Mouse (Mus musculus) cerebral cortex, adult 2 months (tissue): Measurements from ENCODE around the gene H2afy2.

Source experiments
- WGBS: fragments of 180-500 bp; shearing (Covaris S2); methylation state at CpG from one replicate; pipeline ENCODE4 v1.1.7; 2018; 5-methylcytosine and 5-hydroxymethylcytosine counted together

The H2afy2 gene

DNA sequence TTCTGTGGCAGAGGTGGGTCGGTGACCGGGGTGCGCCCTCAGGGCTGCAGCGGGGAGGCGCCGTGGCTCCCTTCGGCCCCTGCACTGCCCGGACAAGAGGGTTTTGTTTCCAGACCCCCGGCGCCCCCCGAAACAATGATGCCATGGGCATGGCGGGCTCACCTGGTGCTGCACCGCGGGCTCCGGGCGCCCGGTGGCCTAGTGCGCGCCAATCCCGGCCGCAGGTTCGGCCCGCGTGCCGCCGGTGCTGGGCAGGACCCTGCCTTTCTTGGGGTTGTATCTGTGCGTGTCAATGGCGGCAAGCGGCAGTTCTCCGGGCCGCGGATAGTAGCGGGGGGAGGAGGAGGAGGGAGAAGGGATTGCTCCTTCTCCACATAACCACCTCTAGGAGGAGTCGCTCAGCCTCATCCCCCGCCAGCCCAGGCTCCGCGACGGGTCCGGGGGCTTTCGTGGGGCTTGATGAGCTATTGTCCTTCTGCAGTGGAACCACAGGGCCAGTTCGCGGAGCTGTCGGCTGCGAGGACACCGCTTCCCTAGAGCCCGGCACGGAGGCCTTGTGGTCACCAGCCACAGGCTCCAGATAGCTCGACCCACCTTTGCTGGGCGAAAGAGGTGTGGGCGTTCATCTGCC is at the start of gene H2afy2:
TSS of gene H2afy2 (minus strand) at position 527 of the 631 bp plus-strand sequence.
- WGBS, result under 1% methylated on average over 50 of the region's 50 CpGs

DNA sequence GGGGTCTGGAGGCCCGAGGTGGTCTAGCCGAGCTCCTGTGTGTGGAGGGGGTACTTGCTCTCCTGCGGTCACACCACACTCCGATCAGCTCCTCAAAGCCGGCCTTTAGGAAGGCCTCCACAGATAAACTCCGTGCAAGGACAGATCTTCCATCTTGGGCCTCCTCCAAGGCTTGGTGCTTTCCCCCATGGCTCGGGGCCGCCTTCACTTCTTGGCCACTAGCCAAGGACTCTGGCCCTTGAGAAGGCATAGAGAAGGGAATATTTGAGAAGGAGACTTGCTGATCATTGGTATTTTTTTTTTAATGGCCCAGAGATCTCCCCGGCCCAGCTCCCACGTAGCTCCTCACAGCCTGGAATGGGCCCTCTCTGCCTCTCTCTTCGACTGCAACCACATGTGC is 48.8 kb upstream of the H2afy2 start:
- WGBS, result 87% methylated on average over 11 of the region's 11 CpGs

DNA sequence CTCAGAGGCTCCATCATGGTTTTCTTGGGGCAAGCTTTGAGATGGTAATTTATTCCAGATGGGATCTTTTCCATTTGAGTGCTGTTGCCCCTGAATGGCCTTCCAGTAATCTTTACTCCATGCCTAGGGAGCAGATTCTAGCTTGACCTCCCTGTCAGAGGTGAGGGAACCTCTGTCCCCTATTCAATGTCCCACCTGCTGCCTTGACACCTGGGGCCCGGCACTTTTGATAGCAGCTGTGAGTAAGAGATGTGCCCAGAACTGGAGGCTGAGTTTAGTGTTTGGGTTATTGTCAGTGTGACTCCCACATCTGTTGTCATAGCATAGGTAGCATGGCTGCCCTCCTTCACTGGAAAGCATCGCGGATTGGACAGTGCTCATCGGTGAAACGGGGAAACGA is 47.8 kb upstream of the H2afy2 start:
- 98% methylated on average over 6 of the region's 6 CpGs for WGBS

DNA sequence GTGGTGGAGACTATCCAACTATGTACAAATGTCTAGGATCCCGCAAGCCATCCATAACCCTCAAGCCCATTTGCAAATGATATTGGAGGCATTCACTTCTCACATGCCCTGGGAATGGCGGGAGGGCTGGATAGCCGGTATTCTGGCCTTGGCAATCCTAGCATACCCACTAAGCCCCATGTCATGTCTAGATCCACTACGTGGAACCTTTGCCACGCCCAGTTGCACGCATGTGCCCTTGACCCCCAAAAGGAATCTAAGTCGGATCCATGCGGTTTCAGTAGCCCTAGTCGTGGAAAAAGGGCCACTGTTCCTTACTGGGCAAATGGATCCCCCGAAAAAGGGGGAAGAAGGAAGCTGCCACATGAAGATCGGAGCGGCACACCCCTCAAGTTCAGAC is 47.3 kb upstream of the H2afy2 start:
- WGBS, result 84% methylated on average over 12 of the region's 12 CpGs

DNA sequence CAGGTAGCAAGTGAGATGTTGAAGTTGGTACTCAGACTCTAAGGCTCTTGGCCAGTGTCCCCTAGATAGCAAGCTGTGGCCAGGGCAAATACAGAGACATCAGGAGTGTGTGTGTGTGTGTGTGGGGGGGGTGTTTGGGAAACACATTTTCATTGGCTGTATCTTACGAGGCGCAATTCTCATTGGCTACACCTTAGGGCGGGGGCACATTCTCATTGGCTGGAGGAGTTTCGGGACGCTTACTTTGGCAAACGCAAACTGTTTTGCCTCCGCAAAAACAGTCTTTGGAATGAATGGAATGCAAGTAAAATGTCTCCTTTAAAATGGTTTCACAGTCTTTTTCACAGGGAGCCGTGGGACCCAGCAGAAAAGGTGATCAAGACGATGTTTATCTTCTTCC is 46.9 kb upstream of the H2afy2 start:
- 60% methylated on average over 9 of the region's 9 CpGs for WGBS

DNA sequence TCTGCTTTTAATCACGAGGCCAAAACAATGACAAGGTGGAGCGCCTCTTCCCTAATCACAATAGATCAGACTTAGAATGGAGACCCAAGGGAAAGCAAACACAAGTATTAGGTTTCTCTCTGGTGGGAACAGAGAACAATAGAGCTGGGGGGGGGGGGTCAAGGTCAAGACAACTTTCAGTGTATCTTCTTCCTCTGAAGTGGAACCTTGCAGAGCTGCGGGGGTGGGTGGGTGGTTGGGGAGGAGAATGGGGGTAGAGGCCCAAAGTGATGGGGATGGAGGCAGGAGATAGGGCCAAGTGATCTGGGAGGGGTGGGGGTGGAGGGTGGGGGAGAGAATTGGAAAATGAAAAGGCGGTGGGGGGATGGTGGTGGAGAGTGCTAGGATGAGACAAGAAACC is 45.1 kb upstream of the H2afy2 start:
- WGBS, result 72% methylated on average over 4 of the region's 4 CpGs

DNA sequence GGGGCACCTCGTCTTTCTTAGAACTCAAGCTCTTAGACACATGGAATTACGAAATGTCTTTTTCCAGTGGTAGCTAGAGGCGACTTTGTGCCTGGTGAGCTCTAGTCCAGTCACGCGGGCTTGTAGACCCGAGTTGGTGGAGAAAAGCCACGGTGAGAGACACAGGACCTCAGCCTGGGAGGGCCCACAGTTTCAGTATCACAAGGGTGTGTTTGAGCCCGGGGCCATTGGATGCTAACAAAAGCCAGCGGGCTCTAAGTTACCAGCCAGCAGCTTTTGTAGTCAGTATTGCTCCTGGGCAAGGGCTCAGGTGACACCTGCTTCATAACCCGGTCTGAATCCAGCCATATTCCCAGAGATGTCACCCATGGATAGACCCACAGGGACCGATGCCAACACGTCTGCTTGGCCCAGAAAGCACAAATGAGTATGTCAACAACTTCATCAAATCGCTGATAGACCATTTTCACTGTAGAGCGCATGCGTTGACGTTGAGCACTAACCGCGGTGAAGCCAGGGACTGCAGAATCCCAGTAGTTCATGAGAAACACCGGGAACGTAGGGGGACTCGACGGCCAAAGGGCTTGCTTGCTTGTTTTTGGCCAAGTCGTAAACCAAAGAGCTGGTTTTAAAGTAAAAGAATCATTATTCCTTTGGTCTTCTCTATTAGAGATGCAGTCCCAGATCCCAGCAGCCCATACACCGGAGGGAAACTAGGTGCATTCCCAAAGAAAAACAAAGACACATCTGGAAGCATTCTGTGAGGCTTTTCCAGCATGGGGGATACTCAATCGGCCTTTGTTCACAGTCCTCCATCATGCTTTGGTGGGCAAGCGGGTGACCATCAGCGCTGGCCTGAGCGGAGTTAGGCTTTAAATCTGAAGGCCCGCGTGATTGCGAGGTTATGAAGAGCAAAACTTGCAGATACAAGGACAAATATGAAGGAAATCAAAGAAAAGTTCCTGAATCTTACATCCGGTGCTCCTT is 44.3 kb upstream of the H2afy2 start:
- WGBS, result 92% methylated on average over 32 of the region's 32 CpGs

DNA sequence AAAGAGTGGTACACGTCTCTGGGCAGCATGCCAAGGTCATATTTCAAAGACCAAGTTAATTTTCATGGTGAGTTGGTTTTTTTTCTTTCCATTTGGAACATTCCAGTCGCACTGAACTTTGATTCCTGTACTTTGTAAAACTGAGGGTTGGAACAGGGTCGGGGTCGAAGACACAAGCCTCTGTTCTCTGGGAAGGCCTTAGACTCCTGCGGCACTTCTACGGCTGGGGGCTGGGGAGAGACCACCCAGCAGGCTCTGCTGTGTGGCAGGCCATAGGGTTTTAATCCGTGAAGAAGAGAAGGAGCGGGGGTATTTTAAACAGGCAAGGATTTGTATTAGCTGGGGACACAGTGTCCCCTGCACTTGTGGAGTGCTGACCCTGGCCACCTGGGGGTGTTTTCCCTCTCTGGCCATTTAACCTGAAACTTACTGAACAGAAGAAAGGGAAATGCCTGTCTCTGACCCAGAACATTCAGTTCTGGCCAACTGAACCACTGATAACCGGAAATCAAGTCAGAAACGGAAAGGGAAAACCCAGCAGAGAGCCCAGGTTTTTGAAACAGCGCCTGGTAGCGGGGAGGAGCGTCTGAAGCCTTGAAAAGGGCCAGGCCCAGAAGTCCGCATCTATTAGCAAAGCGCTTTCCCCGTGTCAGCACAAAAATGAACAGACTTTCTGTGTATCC is 42.9 kb upstream of the H2afy2 start:
- WGBS, result 58% methylated on average over 16 of the region's 16 CpGs

DNA sequence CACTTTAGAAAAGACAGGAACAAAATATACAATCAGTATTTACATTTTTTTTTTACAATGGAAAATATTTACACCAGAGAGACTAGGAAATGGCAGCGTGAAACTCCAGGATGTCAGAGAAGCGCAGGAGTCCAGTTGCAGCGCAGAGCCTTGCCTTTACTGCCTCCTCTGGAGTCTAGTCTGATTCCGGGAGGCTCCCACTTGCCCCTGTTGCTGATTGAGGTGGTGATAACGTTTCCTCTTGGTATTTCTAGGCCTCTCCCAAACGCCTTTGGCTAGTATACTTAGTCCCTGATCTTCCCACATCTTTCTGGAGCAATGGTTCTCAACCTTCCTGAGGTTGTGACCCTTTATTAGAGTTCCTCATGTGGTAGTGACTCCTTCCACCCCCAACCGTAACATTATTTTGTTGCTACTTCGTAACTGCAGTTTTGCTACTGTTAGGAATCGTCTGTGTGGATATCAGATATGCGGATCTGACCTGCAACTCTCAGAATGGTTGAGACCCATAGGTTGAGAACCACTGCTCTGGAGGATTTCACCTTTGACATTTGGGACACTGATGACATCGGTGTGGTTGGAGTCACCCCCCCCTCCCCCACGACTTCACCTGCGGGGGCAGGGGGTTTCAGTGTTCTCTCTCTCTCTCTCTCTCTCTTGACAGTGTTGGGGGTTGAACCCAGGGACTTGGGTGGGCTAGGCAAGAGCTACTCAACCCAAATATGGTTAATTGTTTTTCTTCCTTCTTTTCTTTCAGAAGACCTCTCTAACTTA is 42.2 kb upstream of the H2afy2 start:
- 85% methylated on average over 13 of the region's 13 CpGs for WGBS

DNA sequence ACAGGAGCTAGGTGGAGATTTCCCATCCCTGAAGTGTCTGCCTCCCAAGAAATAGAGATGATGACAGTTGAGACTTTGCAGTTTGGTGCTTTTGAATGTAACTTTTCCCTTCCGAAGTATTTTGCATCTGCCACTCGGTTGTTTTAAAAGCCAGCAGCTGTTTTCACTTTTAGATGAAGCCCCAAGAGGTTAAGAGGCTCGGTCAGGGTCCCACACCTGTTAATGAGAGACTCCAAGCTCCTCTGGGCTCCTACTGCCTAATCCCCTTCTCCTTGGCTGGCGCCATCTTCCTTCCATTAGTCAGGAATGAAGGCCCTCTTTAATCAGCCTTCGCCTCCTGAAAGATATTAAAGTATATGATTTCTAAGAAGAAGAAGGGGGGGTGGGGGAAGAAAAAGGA is 41.6 kb upstream of the H2afy2 start:
- 80% methylated on average over 5 of the region's 5 CpGs for WGBS

DNA sequence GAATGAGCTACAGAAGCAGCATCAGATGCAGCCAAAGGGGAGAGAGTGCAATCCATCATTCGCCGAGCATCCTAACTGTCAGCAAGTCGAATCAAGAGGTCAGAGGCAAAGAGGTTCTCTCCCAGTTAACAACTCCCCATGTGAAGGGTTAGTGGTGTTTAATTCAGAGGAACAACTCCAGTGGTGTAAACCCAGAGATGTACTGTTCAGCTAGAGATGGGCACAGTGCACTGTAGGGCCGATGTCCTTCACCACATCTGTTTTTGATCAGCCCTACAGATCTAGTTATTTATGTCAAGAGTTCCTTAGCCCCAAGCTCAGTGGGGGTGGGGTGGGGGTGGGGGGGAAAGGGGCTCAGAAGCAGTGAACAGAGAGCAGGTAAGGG is 39.8 kb upstream of the H2afy2 start:
- WGBS, result 88% methylated on average over 4 of the region's 4 CpGs

DNA sequence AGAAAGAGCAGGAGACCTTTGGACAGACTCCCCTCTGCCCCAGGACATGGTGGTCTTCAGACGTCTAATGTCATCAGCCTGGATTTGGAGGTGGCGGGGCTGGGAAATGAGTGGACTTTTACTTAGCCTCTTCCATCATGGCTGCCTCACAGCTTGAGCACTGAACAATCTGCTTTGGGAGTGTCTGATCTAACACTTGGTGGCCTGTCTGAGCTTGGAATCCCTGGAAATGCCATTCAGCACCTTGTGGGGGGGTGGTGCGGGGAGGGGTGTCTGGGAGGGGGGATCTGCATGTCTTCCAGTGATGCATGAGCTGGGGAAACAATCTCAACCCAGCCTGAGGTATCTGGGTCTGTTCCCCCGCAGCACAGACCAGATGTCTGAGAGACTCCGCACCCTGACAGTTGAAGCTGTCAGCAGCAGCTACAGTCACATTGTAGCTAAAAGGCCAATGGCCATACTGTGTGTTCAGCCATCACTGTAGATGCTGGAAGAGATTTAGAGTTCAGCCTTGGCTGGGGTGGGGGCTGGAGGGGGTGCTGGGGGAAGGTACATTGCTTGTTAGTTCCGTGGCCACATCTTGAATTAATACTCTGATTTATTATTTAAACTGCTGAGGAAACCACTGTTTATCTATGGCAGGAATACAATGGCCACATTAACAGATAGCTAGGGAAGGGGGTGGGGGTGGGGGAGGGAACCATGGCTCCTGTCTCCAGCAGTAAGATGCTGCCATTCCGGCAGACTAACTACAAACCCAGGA is 39.2 kb upstream of the H2afy2 start:
- WGBS, result 79% methylated on average over 7 of the region's 7 CpGs

DNA sequence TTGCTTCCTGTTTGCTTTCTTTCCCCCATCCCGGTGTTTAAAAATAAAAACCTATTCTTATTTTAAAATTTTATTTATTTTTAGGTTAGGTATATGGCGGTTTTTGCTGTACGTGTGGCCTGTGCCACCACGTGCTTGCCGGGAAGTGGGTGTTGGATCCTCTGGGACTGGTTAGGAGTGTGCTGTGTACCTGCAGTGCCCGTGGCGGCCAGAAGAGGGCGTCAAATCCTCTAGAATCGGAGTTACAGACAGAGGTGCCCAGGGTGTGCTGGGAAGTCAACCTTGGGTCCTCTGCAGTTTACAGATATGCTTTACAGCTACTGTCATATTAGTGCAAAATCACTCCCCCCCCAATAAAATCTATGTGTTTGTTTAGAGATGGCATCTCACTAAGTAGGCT is 36.1 kb upstream of the H2afy2 start:
- 46% methylated on average over 9 of the region's 9 CpGs for WGBS

DNA sequence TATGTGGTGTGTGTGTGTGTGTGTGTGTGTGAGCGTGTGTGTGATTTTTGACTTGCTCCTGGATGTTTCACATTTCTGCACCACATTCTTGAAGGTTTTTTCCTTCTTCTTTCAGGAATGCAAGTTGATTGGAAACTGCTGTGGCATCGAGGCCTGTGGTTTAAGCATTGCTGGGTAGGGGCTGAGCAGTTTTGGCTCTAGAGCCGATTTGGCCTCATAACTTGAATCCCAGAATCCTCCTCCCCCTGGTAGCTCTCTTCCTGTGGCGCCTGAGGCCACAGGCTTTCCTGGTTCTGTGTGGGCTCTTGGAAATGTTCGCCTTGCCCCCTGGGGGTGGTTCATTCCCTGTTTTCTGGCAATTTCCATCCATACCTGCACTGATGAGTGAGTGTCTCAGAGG is 28.0 kb upstream of the H2afy2 start:
- WGBS, result 79% methylated on average over 5 of the region's 5 CpGs

DNA sequence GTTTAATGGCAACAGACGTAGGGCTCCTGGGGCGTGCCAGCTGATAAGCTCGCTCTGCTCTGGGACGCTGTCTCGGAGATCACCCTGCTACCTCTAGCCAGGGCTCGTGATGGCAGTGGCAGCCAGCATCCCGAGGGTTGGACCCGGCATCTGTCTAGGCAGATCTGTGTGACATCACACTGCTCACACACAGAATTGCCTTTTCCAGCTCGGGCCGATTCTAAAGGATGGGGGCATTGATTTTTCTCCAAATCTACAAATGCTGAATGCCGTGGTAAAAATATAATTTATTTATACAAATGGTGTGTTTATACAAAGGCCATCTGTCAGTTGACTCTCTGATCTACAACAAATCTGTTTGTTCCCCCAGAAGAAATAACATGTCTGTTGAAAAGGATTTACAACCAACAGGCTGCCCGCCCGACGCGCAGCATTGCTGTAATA is 14.2 kb upstream of the H2afy2 start:
- WGBS, result 48% methylated on average over 15 of the region's 15 CpGs

DNA sequence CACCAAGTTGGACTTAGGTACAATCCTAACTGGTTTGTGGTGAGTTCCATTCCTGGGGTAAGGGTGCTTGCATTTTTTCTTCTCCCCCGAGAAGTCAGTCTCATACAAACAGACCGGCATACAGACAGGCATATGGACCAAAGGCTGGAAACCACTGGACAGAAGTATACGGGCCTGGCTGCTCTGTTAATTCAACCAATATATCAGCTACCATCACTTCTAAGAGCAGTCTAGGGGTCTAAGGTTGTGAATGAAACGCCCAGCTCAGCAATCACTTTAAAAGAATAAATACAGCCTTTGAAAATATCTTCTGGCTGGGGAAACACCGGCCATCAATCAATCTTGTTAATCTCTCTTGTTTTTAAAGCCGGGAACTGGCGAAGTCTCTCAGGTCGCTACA is 11.5 kb upstream of the H2afy2 start:
- 72% methylated on average over 8 of the region's 8 CpGs for WGBS

DNA sequence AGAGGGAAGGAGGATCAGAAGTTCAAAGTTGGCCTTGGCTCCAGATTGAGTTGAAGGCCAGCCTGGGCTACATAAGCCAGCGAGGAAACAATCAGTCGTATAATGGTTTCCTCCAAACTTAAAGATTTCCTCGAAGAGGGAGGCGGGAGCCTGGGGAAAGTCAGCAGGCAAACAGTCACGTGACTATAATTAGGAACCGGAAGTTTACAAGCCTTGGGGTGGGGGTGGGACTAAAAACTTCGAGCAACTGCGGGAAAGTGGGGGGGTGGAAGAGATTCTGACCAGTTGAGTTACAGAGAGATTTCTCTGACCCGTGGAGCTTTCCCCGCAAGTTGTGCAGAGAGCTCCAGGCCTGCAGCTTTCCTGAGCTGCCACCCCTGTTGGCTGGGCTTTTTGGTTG is 11.0 kb upstream of the H2afy2 start:
- 65% methylated on average over 10 of the region's 10 CpGs for WGBS

DNA sequence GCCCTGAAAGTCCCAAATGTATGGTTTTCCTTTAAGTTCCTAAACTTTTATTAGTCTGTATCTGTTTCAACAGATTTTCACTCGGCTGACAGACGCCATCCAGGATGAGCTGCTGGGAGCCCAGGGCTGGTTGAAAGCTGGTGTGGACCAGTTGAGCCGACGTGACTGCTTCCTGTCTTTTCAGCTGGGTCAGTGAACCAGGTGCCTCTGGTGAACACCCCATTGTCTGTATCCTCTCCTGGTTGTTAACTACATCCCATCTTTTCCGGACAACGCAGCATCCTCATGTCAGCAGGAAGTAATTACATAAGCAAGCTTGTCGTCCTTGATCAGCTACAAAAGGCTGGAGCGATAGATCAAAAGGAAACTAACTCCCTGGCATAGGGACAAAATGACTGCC is 9.1 kb upstream of the H2afy2 start:
- WGBS, result 70% methylated on average over 8 of the region's 8 CpGs

DNA sequence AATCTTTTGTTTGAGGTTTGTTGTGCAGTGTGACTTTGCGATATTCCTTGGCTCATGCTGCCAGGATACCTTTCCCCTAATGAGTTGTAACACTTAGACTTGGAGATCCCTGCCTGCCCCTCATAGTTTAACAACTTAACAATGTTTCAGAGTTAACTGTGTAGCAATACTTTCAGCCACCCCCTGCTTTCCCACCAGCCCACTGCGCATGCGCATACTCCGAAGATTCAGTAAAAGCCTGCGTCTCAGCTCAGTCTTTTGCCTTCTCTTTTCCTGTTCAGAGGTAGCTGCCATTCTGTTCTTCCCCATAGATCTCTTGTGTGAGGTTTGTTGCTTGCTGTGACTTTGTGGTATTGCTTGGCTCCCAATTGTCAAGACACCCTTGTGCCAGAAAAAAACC is 4.6 kb upstream of the H2afy2 start:
- 91% methylated on average over 5 of the region's 5 CpGs for WGBS

DNA sequence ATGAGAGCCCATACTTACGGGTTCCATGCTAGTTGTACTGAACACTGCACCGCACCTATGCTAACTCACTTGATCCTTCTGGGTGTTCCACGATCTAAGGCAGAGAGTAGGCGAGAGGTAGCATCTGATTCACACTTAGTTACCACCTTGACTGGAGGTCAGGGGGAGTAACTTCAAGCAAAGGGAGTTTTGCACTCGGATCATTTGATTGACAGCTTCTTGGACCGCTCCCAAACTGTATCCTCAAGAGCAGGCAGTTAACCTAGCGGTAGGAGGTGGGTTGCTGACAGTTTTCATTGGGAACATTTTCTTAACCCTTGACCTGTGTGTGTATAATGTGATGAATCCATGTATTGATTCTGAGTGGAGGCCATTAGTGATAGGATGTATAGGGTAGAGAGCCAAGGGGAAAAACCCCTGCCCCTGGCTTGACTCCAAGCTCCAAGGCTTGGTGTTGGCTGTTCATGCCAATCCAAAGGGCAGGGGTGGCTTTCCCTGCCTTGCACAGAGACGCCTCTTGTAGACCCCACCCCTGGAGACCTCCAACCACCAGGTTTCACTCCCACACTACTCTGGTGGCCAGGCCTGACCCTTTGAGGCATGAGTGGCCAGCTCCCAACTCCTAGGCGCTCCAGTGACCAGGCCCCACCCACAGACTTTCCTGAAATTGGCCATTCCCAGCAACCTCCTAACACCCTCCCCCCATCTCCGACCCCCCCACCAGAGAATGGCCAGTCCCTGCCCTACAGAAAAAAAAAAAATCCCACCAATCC is 3.8 kb upstream of the H2afy2 start:
- 80% methylated on average over 10 of the region's 10 CpGs for WGBS
